Mouse (Mus musculus) embryonic facial prominence, embryonic 11.5 days (tissue): ENCODE data around the gene Gm45716. TPM values are rescaled to one million over a fixed set of nuclear protein-coding genes. Genes with fewer than 3 reads are reported as not detected.

ENCODE experiments used
- ATAC-seq: fragments of 200-750 bp; cut with Nextera tagmentation; replicated peaks from 2 replicates; pipeline ENCODE4 v1.8.0; 2017; ENCODE audit warnings: low read depth; ENCODE audit not compliant: insufficient number of reproducible peaks, low FRiP score, low TSS enrichment
- DNase-seq: peaks from one replicate; pipeline ENCODE4 v3.0.0-alpha.2; 2015; ENCODE audit warnings: low spot score
- H3K27ac ChIP-seq: fragments of 300-500 bp; sonication (generic); replicated peaks from 2 replicates; pipeline ENCODE4 v1.5.1; 2014; ENCODE audit warnings: mild to moderate bottlenecking, low read depth, low read length, control low read depth
- H3K27me3 ChIP-seq: fragments of 300-500 bp; sonication (generic); 2 replicates; pipeline ENCODE4 v1.6.1; 2014; ENCODE audit warnings: mild to moderate bottlenecking, low read length, moderate library complexity, mixed read lengths; ENCODE audit not compliant: control insufficient read depth, insufficient read depth
- H3K36me3 ChIP-seq: fragments of 300-500 bp; sonication (generic); replicated peaks from 2 replicates; pipeline ENCODE4 v1.6.1; 2014; ENCODE audit warnings: low read depth, mild to moderate bottlenecking, low read length, moderate library complexity, mixed read lengths; ENCODE audit not compliant: control insufficient read depth, insufficient read depth
- H3K4me1 ChIP-seq: fragments of 300-500 bp; sonication (generic); 2 replicates; pipeline ENCODE4 v1.6.1; 2014; ENCODE audit warnings: low read length, mixed read lengths; ENCODE audit not compliant: control insufficient read depth, insufficient read depth
- H3K4me2 ChIP-seq: fragments of 300-500 bp; sonication (generic); 2 replicates; pipeline ENCODE4 v1.6.1; 2014; ENCODE audit warnings: low read depth, mild to moderate bottlenecking, control low read depth, low read length, moderate library complexity
- H3K4me3 ChIP-seq: fragments of 300-500 bp; sonication (generic); 2 replicates; pipeline ENCODE4 v1.5.1; 2014; ENCODE audit warnings: low read depth, low read length, control low read depth
- H3K9ac ChIP-seq: fragments of 300-500 bp; sonication (generic); replicated peaks from 2 replicates; pipeline ENCODE4 v1.6.1; 2014; ENCODE audit warnings: mild to moderate bottlenecking, control low read depth, low read length
- H3K9me3 ChIP-seq: fragments of 300-500 bp; sonication (generic); replicated peaks from 2 replicates; pipeline ENCODE4 v1.6.1; 2016; ENCODE audit warnings: mild to moderate bottlenecking, low read length, inconsistent platforms, mixed read lengths; ENCODE audit not compliant: control insufficient read depth
- WGBS: fragments of 180-500 bp; shearing (Covaris S2); extraction: QIAGEN DNeasy Blood & Tissue Kit; methylation state at CpG from one replicate; pipeline ENCODE4 v1.1.7; 2014; 5-methylcytosine and 5-hydroxymethylcytosine counted together
- polyA plus RNA-seq: library from polyadenylated mRNA; unstranded; fragments of >200 nt; fragmentation: Nextera tagmentation; extraction: Ambion mirVana; gene quantifications from 2 replicates; pipeline ENCODE4 v1.2.1, GENCODE M21; 2014

Gm45716 gene
- polyA plus RNA-seq: 16.9 and 17.1 TPM in 2 replicates

DNA sequence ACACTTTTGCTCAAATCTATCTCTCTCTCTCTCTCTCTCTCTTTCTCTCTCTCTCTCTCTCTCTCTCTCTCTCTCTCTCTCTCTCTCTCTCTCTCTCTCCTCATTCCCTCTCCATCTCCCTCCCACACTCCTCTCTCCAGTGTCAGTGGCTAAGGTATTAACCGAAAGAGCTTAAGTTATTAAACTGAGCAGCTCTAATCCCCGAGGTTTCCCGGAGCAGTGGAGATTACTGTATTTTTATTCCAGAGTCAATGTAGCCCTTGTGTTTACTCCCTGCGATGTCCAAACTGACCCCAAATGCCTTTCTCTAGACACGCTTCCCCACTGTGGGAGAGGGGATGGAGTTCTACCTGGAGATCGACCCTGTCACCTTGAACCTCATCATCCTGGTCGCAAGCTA is at the start of gene Gm45716:
Gm45716 (plus strand) TSS at position 243 of the 400 bp plus-strand sequence.
- DNase-seq: no peak
- 92% methylated on average over 7 of the region's 7 CpGs for WGBS
- Histone ChIP-seq H3K9me3 (no peaks in the 10 kb centered on the region), H3K4me3 (no peak within 1 kb of the TSS), H3K4me2 (no peak within 1 kb of the TSS), H3K27ac (no peak within 1 kb of the TSS), H3K27me3 (no peaks in the 10 kb centered on the region), H3K9ac (no peak within 1 kb of the TSS), H3K4me1 (no peaks in the 10 kb centered on the region), H3K36me3 (no peaks in the 10 kb centered on the region)
- ATAC-seq: no peak

DNA sequence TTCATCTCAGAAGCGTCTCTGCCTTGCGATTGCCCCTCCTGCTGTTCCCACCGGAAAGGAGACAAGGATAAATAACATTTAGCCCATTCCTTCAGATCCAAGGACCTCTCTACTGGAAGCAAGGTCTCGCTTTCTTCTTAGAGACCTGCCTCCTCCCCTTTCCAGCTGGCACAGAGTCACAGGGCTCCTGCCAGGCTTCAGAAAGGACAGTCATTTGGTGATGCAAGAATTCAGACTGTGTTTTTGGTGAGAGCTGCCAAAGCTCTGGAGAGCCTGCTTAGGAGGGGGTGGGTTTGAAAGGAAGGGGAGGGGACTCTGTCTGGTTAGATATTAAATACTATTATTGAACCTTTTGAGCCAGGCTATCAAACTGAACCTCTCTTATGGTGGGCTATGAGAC is 45.1 kb upstream of the Gm45716 start:
- H3K27ac ChIP-seq: no peak overlapping the region
- no peaks in the 10 kb centered on the region for H3K36me3 ChIP-seq
- no peaks in the 10 kb centered on the region for H3K9me3 ChIP-seq
- H3K4me2 ChIP-seq: no peak overlapping the region
- no peak for DNase-seq
- H3K27me3 ChIP-seq: no peaks in the 10 kb centered on the region
- WGBS: 61% methylated on average over 4 of the region's 4 CpGs
- no peak overlapping the region for H3K4me3 ChIP-seq
- no peak for ATAC-seq
- H3K9ac ChIP-seq: no peak overlapping the region
- H3K4me1 ChIP-seq: no peaks in the 10 kb centered on the region

DNA sequence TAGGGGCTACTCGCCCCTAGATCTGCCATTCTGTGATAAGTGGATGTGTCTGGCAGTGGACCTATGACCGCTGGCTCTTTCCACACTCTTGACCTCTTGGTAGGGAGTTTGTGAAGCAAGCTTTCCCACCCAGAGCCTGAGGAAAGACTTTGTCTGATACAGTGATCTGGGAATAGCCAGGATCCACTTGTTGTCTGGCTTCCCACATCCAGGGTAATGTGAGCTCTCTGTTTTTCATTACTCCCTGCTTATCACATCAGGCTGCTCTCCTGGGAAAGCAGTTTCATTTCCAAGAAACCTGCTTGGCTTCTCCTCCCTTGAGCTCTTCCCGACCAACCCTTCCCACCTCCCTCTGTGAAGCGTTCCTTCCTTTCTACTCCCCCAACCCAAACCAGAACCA is 44.5 kb upstream of the Gm45716 start:
- WGBS: 63% methylated on average over 4 of the region's 4 CpGs

DNA sequence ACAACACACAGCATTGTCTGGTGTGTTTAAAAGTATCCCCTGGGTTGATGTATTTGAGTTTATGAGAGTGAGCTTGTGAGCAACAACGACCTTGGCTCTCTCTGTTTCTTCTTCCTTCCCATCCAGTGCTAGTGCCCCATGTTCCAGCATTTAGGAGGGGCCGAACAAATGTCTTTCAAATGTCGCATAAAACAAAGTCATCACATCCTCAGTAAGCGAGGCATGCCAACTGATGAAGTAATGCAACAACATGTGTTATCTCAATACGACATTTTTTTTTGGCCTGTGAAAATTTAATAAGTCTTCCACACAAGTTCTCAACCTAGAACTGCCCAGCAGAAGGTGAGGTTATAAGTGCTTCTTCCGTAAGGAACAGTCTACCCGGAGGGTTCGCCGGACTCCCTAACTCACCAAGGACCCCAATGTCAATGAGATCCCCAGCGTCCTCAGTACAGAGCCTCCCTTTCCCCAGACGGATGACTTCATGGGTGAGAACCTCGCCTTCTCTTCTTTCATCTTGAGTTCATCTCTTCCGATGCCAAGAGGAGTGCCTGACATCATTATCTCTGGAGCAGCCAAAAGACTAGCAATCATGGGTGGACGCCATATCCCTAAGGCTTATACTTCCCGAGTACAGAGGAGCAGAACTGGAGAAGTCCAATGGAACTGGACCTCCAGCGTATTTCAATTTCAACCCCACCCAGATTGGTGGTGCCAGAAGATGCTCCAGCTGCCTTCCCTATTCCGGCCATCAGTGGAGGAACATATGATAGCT is 41.2 kb upstream of the Gm45716 start:
- no peak for DNase-seq
- Histone ChIP-seq H3K27ac (no peak overlapping the region), H3K9ac (no peak overlapping the region), H3K9me3 (no peaks in the 10 kb centered on the region), H3K4me2 (no peak overlapping the region), H3K4me1 (no peaks in the 10 kb centered on the region), H3K27me3 (no peaks in the 10 kb centered on the region), H3K36me3 (no peaks in the 10 kb centered on the region), H3K4me3 (no peak overlapping the region)
- ATAC-seq: no peak
- 94% methylated on average over 17 of the region's 17 CpGs for WGBS

More for the DNA sequence above, 44.5 kb upstream of the Gm45716 start:
- H3K27ac ChIP-seq: no peak overlapping the region
- H3K27me3 ChIP-seq: no peaks in the 10 kb centered on the region
- no peaks in the 10 kb centered on the region for H3K4me1 ChIP-seq
- H3K9me3 ChIP-seq: no peaks in the 10 kb centered on the region
- DNase-seq (no peak), ATAC-seq (no peak)
- H3K9ac ChIP-seq: no peak overlapping the region
- no peak overlapping the region for H3K4me3 ChIP-seq
- no peaks in the 10 kb centered on the region for H3K36me3 ChIP-seq
- no peak overlapping the region for H3K4me2 ChIP-seq

DNA sequence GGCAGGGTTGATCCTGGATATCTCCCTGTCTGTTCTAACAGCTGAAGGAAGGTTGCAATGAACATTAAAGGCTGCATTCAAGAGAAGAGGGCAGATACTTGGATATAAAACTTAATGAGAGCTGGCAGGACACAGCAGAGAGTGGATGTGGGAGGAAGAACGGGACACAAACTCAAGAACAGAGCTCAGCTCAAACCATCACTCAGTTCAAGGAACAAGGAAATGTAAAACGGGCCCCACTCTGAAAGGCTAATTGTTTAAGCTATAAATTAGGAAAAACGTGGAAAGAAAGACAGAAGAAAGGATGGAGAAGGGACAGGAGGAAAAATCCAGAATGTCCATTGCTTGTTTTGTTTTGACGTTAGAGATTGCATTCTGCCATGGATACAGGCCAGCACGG is 32.4 kb upstream of the Gm45716 start:
- Histone ChIP-seq H3K9ac (no peak overlapping the region), H3K4me3 (no peak overlapping the region), H3K36me3 (no peaks in the 10 kb centered on the region), H3K9me3 (no peaks in the 10 kb centered on the region), H3K4me2 (no peak overlapping the region), H3K27me3 (no peaks in the 10 kb centered on the region), H3K27ac (no peak overlapping the region), H3K4me1 (no peaks in the 10 kb centered on the region)
- no peak for DNase-seq
- ATAC-seq: no peak
- 68% methylated on average over 5 of the region's 5 CpGs for WGBS

DNA sequence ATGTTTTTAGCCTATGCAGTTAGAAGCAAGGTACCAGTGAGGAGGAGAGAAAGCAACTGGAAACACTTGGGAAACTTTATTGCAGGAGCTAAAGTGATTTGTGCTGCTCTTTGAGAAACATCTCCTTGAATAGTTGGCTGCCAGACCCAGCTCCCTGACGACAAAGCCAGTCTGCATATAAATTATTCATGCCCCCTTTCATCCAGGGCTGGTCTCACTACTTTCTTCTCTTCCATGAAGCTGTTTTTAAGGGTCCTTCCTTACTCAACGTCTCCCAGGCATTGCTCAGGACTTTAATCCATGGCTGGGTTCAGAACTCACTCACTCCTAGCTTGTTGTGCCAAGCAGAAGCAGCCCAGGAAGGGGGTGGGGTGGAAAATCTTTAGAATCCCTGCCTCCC is 32.0 kb upstream of the Gm45716 start:
- DNase-seq: no peak
- Histone ChIP-seq H3K27me3 (no peaks in the 10 kb centered on the region), H3K4me2 (no peak overlapping the region), H3K4me1 (no peaks in the 10 kb centered on the region), H3K27ac (no peak overlapping the region), H3K9ac (no peak overlapping the region), H3K36me3 (no peaks in the 10 kb centered on the region), H3K4me3 (no peak overlapping the region), H3K9me3 (no peaks in the 10 kb centered on the region)
- WGBS: 10% methylated on average over 2 of the region's 2 CpGs
- ATAC-seq: no peak

DNA sequence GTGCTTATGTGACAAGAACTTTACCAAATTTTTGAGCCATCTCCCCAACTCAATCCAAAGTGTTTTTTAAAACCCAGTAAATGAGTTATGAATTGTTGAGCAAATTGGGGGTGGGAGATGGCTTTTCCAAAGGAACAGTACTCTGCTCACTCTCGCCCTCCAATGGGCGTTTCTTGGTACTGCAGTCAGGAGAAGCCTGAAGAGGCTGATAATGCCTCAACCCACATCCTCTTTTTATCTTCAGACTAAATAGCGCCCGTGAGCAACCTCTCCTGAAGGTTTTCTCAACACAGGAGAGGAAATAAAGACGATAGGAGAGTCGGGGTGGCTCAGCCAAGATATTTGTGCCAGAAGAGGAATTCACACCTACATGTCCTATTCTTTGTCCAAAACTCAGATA is 19.7 kb upstream of the Gm45716 start:
- DNase-seq (peak; percentile 56), ATAC-seq (no peak)
- Histone ChIP-seq H3K36me3 (no peaks in the 10 kb centered on the region), H3K4me3 (no peak overlapping the region), H3K27ac (no peak overlapping the region), H3K9me3 (no peaks in the 10 kb centered on the region), H3K27me3 (no peaks in the 10 kb centered on the region), H3K4me2 (no peak overlapping the region), H3K4me1 (no peaks in the 10 kb centered on the region), H3K9ac (no peak overlapping the region)
- 32% methylated on average over 6 of the region's 6 CpGs for WGBS

DNA sequence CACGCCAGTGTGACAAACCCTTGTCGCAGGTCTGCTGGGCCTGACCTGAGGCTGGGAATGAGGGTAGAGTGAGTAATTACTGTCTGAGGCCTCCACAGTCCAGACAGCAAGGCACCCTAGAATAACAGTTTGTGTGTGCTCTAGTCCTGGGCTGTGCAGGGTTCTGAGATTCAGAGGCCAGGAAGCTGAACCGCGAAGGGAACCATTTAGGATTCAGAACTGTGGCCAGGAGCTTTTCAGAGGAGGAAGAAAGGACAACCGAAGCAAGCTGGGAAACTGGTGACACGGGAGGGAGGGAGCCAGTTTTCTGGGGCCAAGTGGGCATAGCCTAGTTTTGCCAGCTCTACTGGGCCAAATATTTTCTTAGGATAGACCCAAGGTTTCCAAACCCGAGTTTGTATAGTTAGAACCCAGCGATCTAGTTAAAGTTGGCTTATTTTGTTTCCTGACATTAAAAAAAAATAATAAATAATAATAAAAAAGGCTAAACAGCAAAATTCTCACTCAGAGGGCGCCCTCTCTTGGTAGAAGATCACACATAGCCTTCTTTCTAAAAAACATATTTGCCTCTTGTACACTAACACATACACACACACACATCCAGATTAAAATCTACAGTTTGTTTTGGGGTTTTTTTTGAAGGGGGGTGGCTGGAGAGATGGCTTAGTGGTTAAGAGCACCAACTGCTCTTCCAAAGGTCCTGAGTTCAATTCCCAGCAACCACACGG is 19.0 kb upstream of the Gm45716 start:
- H3K4me1 ChIP-seq: no peaks in the 10 kb centered on the region
- H3K9me3 ChIP-seq: no peaks in the 10 kb centered on the region
- 75% methylated on average over 10 of the region's 10 CpGs for WGBS
- no peak for DNase-seq
- H3K4me2 ChIP-seq: no peak overlapping the region
- H3K4me3 ChIP-seq: no peak overlapping the region
- H3K36me3 ChIP-seq: no peaks in the 10 kb centered on the region
- H3K27ac ChIP-seq: no peak overlapping the region
- H3K9ac ChIP-seq: no peak overlapping the region
- no peaks in the 10 kb centered on the region for H3K27me3 ChIP-seq
- ATAC-seq: no peak
